Mouse (Mus musculus) adrenal gland, adult 2 months (tissue): Measurements from ENCODE around the gene Nrp1. TPM values are rescaled to one million over a fixed set of nuclear protein-coding genes. Genes with fewer than 3 reads are reported as not detected.

Experiments
- DNase-seq: peaks from one replicate; pipeline ENCODE4 v3.0.0; 2021
- polyA plus RNA-seq: library from polyadenylated mRNA; depleted of rRNA; stranded (reverse); fragments of >200 nt; gene quantifications from 2 replicates; pipeline ENCODE4 v1.2.3, GENCODE M21; 2012
- total RNA-seq, 2 experiments: library from RNA; stranded (reverse); gene quantifications; 2 replicates each; pipeline ENCODE4 v1.2.3; 2021

Nrp1 gene
- total and polyA plus RNA-seq, 3 experiments = 31.1 to 130 (median 74.4) TPM

DNA sequence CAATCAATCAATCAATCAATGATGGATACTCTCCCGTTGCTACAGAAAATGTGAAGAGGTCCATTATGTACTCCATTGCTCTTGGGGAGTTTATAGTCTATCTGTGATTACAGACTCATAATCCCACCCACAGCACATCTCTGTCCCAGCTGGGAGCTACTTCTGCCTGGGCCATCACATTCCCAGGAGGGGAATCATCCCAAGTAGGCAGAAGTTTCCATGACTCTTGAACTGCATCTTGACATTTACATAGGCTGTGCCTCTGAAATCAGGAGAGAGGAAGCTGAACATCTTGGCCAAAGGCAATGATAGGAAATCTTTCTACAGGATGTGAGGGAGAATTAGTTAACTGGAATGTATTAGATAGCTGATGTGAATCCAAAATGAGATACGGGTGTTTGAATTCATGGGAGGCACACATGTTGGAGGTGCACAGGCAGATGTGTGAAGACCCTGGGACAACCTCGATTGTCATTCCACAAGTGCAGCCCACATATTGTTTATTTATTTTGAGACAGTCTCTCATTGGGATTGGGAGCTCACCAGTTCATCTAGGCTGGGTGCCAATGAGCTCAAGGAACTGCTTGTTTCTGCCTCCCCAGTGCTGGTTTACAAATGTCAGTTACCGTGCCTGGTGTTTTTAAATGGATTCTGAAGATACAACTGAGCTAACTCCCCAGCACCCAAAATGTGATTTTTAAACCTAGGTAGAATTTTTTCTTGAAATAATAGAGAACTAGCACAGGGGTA lies 108.5 kb downstream of the Nrp1 start:
- DNase-seq = no peak

- DNase-seq = no peak
Observed at GRCm38 (mm10) chr8:128470097-128470496, 111.7 kb downstream of the Nrp1 start.

DNA sequence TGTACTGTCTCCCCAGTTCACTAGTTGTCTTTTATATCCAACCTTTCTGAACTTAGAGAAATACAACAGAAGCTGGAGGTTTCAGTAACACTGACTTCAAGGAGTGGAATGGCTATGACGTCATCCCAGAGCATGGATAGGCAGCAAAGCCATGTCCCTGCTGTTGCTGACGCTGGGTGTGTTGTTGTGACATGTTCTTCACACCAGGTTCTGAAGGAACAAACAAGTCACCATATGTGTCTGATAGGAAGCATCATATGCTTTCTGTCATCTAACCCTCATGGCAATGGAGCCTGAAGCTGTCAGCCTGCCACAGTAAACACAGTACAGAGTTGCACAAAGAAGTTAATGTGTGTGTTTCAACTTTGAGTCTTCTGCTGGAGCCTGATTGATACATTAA lies 112.8 kb downstream of the Nrp1 start:
- DNase-seq = no peak

DNA sequence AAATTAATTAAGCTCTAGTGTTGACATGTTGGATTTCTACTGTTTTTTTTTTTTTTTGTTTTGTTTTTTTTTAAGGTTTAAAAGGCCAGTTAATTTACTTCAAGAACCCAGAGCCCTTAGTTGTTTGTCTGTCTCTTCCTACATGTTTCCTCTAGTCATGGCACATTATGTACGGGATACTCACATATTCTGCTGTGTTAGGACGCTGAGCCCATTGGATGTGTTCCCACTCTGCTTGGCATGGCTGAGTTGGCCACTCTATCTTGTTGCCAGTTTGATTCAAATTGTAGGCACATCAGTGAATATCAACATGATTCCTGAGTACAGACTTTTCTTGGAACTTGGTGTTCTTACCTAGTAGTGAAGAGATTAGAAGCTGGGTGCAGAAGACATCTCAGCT lies 114.5 kb downstream of the Nrp1 start:
- no peak for DNase-seq

DNA sequence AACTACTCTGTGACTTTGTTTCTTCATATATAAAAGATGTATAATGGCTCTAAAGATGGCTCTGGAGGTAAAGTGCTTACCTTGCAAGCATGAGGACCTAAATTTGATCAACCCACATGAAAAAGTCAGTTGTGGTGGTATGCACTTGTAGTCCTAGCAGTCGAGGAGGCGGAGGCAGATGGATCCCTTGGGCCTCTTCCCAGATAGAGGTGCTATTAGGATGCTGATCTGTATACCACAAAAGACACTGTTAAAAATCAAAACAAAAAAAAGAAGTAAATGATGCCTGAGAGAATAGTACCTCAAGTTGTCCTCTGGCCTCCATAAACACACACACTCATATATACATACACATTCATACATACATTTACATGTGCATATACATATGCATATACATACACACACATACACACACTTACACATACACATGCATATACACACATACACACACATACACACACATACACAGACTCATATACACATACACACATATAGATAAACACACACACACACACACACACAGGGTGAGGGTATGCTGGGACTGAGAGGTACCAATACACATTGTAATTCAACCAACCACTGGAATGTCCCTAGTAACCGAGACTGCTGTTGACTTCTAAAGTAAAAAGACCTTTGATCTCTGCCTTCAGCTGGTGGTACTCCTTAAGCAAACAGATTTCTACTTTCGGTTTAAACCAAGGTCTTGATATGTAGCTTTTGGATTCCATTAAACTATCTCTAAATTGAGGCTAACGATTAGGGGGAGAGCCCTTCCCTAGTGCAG lies 115.2 kb downstream of the Nrp1 start:
- DNase-seq = no peak

- DNase-seq = no peak
Observed at GRCm38 (mm10) chr8:128474614-128475013, 116.2 kb downstream of the Nrp1 start.

DNA sequence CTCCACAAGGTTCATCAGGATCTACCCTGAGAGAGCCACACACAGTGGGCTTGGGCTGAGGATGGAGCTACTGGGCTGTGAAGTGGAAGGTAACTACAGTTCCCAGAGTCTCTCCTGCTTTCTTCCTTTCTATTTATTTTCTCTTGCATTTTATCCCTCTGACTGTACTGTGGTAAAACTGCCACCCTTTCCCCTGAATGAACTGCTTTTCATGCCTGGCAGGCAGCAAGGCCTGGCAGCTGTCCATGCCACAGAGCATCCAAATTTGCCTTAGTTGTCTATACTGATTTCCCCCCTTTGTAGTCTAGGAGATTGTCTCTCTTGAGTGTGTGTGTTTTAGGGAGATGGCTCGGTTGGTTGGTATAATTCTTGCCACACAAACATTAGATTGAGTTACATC lies 117.8 kb downstream of the Nrp1 start:
- DNase-seq = no peak

DNA sequence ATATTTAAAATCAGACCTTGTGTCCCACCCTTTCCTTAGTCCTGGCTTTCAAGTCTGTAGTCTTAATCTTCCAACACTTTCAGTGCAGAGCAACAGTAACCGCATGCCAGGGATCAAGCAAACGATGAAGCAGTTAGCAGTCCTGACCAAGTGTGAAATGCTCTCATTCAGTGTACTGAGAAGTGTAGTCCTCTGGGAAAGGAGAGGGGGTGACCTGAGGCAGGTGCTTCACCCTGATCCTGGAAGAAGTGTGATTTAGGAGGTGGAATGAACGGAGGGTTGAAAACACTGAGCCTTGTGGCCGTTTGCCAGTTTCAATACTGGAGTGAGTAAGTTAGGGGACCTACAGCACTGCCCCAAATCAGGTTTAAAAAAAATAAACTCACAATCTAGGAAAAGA lies 119.6 kb downstream of the Nrp1 start:
- no peak for DNase-seq

DNA sequence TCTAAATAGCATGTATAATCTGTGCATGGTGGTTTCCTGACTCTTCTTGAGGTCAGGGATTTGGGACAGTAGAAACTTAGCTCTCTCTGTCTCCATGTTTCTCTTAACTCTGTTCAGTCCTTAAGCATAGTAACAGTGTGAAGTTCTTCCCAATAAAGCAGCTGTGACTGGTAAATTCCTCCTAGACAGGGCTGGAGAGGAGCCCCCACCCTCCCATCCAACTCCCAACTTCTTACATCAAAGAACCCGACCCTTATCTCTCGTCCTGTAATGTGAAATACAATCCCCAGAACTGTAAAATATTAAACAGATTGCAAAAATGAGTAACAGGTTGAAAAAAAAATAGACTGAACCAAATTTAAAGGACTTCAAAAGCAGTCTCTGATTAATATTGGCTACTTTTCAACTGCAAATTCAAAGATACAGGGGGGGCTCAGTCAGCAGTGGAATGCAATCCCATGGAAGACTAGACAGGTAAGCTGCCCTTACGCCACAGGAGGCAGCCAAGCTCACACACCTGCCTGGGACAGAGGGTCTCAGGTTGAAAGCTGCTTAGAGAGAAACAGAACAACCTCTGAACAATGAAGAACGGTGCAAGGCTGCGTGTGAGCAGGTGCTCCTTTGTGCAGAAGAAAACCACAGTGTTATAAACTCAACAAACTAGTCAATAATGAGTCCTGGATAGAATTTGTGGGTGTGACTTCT lies 121.1 kb downstream of the Nrp1 start:
- no peak for DNase-seq

DNA sequence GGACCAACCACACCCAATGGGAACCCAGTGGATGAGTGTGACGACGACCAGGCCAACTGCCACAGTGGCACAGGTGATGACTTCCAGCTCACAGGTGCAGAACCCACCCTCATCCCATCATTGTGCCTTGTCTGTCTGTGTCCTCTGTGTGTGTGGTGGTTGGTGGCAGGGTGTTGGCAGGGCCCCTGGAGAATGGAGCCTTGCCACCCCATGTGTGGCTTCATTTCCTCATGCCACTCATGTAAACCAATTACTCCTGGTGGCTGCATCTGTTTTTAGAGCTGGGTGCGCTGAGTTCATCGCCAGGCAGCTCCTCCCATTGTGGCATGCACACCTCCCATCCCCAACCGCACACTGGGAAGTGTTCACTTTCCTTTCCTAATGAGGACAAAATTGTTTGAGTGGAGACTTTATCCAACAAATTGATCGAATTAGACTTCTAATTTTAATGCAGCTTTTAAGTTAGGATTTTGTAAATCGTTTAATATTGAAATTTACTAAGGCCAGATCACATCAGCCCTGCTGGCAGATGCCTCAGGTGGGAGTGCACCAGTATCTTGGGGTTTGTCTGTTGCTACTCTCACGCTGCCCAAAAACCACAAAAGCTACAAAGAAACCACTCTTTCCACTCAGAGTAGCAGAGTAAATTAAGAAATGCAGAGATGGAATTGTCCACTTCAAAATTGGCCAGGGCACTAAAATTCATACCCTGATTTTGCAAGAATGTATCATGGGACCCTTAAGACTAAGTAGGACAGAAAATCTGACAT lies 122.7 kb downstream of the Nrp1 start:
- DNase-seq = no peak

GRCm38 (mm10) chr8:128483344-128483743 lies 124.9 kb downstream of the Nrp1 start:
- DNase-seq = no peak

DNA sequence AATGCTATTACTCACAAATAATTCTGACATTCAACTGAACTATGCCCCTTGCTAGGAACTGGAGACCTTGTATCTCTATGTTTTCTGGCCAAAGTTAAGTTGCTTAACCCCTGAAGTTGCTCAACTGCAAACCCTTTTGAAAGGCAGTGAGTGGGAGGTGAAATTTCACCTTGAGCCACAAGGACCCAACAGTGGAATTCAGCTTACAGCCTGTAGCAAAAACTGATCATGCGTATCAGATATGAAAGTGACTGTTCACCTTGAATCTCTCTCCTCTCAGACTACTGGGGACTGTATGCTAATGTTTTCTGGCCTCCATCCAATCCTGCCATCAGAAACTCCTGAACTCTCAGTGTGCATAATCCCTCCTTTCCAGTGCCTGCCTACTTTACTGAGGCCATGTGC lies 126.3 kb downstream of the Nrp1 start:
- DNase-seq = peak; percentile 86

GRCm38 (mm10) chr8:128486043-128486442 lies 127.6 kb downstream of the Nrp1 start:
- DNase-seq = peak; percentile 49

DNA sequence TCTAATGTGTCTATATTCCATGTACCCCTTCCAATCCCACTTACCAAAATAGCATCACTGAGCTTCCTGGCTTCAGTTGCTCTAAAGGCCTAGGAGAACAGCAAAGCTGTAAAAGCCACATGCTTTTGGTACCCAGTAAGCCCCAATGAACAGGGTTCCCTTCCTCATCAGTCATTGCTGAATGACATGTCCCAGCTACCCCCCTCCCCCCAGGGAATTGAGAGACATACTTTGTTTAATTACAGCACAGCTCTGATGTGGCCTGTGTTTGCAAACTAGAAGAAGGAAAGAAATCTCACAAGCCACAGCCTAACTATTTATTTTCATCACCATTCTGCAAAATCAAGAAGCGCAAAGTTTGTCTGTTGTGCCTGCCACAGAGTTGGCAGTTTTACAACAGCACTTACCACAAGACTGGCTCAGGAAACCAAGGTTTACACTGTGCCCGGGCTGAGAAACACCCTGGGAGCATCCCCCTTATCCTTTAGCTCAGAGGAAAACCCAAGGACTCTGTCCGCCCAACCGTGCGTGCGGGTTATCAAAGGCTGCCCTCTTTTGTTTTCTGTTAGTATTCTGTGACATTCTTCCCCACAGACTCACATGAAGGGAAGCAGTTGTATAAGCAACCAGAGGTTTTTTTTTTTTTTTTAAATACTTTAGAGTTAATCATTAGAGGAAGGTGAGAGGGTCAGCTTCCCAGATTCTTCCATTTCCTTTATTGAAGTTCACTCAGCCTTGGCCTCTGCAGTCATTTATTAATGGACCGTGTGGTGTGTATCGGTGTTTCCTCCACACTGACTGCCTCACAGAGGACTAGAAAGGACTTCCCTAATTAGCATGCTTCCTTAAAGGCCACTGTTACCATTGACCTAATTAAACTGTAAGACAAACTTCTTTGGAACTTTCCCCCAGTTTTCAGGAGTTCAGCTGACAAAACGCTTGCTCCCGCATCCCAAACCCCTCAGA lies 129.8 kb downstream of the Nrp1 start:
- peak; percentile 47 for DNase-seq

DNA sequence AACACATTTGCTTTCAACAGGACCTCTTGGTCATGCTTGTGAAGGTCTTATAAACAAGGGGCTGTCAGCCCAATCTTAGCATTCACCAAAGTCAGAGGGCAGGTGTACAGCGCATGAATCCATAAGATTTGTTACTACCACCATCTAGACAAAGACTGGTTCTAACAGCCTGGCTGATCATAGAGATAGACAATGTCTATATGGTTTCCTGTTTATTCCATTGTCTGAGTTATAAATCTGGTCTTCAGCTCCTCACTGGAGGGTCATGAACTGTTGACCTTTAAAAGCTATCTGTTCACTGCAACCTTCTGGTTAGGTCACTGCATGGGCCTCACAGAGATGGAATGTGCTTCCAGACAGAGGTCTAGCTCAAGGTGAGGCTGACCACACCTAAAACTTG lies 130.9 kb downstream of the Nrp1 start:
- no peak for DNase-seq

GRCm38 (mm10) chr8:128491126-128492067 lies 133.0 kb downstream of the Nrp1 start:
- DNase-seq = peak; percentile 81

- no peak for DNase-seq
Observed at GRCm38 (mm10) chr8:128493801-128494200, 135.4 kb downstream of the Nrp1 start.

DNA sequence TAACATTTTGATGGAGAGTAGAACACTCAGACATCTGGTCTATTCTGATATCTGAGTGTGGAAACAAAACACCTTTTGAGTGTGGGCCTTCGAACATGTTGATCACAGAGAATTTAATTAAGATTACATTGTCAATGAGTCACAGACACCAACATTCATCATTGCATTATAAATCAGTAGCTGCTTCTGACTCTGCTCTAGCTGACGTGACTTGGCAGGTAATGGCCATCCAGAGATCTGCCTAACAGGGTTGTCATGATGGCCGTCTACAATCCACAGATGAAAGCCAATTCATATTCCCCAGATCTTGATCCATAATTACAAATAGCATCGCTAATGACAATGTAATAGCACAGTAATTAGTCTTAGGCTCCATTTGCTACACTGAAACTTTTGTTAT lies 140.4 kb downstream of the Nrp1 start:
- DNase-seq = no peak

DNA sequence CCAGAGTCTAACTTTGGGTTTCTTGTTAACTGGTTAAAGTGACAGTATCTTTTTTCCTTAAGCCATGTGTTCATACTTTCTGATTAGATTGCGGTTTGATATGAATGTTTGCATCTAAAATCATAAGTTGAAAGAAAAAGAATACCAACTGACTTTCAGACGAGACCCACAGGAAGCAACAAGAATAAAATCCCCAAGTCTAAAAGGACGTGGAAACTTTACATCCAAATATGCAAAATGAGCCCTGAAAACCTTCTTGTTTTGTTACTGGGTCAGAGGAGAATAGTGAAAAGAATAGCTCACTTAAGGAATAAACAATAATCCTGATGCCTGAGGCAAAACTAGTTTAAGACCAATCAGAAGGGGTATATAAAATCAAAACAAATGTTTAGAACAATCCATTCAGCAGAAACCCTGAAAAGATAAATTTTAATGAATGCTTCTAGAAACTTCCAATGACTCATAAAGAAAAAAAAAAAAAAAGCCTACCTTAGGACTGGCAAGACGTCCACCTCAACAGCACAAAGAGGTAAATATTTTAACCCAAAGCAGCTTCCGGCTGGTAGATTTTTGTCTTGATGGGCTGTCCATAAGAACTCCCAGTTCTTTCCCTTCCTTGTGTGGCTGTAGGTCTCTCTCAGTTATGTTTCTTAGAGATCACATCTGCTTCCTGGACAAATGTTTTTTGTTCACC lies 145.9 kb downstream of the Nrp1 start:
- DNase-seq = no peak
